In the genomic region with DNA sequence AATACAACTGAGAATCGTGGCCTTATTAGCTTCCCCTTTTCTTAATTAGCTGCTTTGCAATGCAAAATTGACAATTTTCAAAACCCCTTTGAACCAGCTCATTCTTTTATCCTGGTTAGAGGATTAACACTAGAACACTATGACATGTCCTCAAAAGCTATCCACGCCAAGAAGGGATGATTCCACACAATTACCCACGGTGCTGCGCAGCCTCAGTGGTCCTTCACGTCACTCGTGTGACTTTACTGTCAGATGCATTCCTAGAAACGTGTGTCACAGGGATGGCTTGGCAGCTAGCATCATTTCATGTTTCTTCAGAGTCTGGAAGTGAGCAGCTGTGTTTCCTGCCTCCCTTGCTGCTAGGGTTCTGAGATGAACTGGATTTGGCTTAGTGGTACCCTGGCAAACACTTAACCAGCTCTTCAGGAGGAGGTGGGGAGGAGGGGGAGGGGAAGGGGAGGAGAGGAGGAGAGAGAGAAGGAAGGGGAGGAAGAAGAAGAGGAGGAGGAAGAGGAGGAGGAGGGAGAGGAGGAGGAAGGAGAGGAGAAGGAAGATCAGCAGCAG, we compare ENCODE assay signal across 9 mouse cellular contexts.
DNase-seq lines count a peak whose midpoint lies in the region; ATAC-seq and TF ChIP-seq lines count a peak whose summit lies in the region.
"Had no signal": no experiment of that assay in that cellular context is flagged by ENCODE, and none has a peak within 500 bp of the region (broad histone marks: within the 10 kb centered on the region; RNA-seq: fewer than 3 reads in every experiment).

No protein-coding gene starts in this region.

- H3K36me3 ChIP-seq in forebrain, embryonic 11.5 days (ENCODE audit: control insufficient read depth, insufficient read depth, low read length), result no peaks in the 10 kb centered on the region
- no peaks in the 10 kb centered on the region for H3K36me3 ChIP-seq in forebrain, embryonic 13.5 days (ENCODE audit: poor library complexity, severe bottlenecking)
- no peaks in the 10 kb centered on the region for H3K36me3 ChIP-seq in heart, postnatal 0 days (replicated peaks; ENCODE audit: control insufficient read depth, insufficient read depth, low read length)
- no peaks in the 10 kb centered on the region for H3K36me3 ChIP-seq in liver, embryonic 13.5 days

- no peak overlapping the region for H3K4me2 ChIP-seq in forebrain, embryonic 11.5 days (ENCODE audit: low read depth, low read length, severe bottlenecking)
- H3K4me2 ChIP-seq in forebrain, embryonic 13.5 days, result no peak overlapping the region
- H3K4me2 ChIP-seq in heart, postnatal 0 days (ENCODE audit: low read depth, low read length), result no peak overlapping the region
- no peak overlapping the region for H3K4me2 ChIP-seq in liver, embryonic 13.5 days

- DNase-seq in forebrain, embryonic 11.5 days (ENCODE audit: low spot score), result peak; percentile 33
- DNase-seq in Patski (ENCODE audit: low read depth, low spot score), result no peak
- peak; percentile 29 for DNase-seq in heart, postnatal 0 days (ENCODE audit: low spot score)
- DNase-seq in liver, embryonic 13.5 days, result no peak
- DNase-seq in thymus, postnatal 10 days (ENCODE audit: low spot score in 2 of 2), result no peak
- DNase-seq in cerebellum, postnatal 36 days, result no peak
- DNase-seq in cerebellum, adult 9-10 months, result no peak
- DNase-seq: thymus, adult 18-20 months had no signal

- CTCF ChIA-PET in Patski (lab: Charles Lee), result interaction anchor here (1.1 kb wide), 2 partner anchors 33 to 37 kb away, joined by 3 read pairs; no protein-coding TSS in a partner anchor

- TF ChIP-seq CTCF in Patski (IDR thresholded peaks at IDR 0.05), result no peak
- TF ChIP-seq CTCF in heart, postnatal 0 days (IDR thresholded peaks at IDR 0.05; ENCODE audit: low read depth), result no peak

- no peak for TF ChIP-seq EP300 in heart, postnatal 0 days (IDR thresholded peaks at IDR 0.05; ENCODE audit: low read depth)

- H3K4me1 ChIP-seq in forebrain, embryonic 11.5 days (replicated peaks; ENCODE audit: control insufficient read depth, insufficient read depth, low read length), result peaks cover 11% of the 10 kb centered on the region; the same call in 1 of the 2 replicates
- H3K4me1 ChIP-seq in forebrain, embryonic 13.5 days, result peaks cover 19% of the 10 kb centered on the region
- H3K4me1 ChIP-seq in heart, postnatal 0 days (ENCODE audit: control insufficient read depth, insufficient read depth), result peaks cover 16% of the 10 kb centered on the region; the same call in 1 of the 2 replicates
- peaks cover 27% of the 10 kb centered on the region for H3K4me1 ChIP-seq in liver, embryonic 13.5 days (replicated peaks)

- no peak overlapping the region for H3K27ac ChIP-seq in forebrain, embryonic 11.5 days (ENCODE audit: low read depth, low read length)
- no peak overlapping the region for H3K27ac ChIP-seq in forebrain, embryonic 13.5 days
- H3K27ac ChIP-seq in heart, postnatal 0 days (ENCODE audit: low read depth), result peak overlapping the region; percentile 77
- H3K27ac ChIP-seq in liver, embryonic 13.5 days, result peak overlapping the region; percentile 73

- H3K27me3 ChIP-seq in forebrain, embryonic 11.5 days (ENCODE audit: control insufficient read depth, insufficient read depth, low read length), result no peaks in the 10 kb centered on the region
- no peaks in the 10 kb centered on the region for H3K27me3 ChIP-seq in forebrain, embryonic 13.5 days
- H3K27me3 ChIP-seq in Patski, result no peaks in the 10 kb centered on the region
- no peaks in the 10 kb centered on the region for H3K27me3 ChIP-seq in heart, postnatal 0 days (ENCODE audit: control insufficient read depth, insufficient read depth, low read length)
- no peaks in the 10 kb centered on the region for H3K27me3 ChIP-seq in liver, embryonic 13.5 days

- ATAC-seq in forebrain, embryonic 11.5 days (replicated peaks; ENCODE audit: low FRiP score), result no peak
- no peak for ATAC-seq in forebrain, embryonic 13.5 days
- ATAC-seq in Patski, result peak; percentile 12
- ATAC-seq in heart, postnatal 0 days (ENCODE audit: insufficient read depth, low read depth), result 0 out of 2 replicates have a peak, but pooled peaks have one; percentile 31
- no peak for ATAC-seq in liver, embryonic 13.5 days (ENCODE audit: low read depth)

- H3K9ac ChIP-seq in forebrain, embryonic 11.5 days (ENCODE audit: low read length), result no peak overlapping the region
- no peak overlapping the region for H3K9ac ChIP-seq in forebrain, embryonic 13.5 days
- no peak overlapping the region for H3K9ac ChIP-seq in heart, postnatal 0 days (replicated peaks; ENCODE audit: low read depth, low read length)
- H3K9ac ChIP-seq in liver, embryonic 13.5 days, result no peak overlapping the region

- no peak overlapping the region for H3K4me3 ChIP-seq in forebrain, embryonic 11.5 days (ENCODE audit: low read depth, low read length)
- H3K4me3 ChIP-seq in forebrain, embryonic 13.5 days, result no peak overlapping the region
- H3K4me3 ChIP-seq in heart, postnatal 0 days (ENCODE audit: low read depth, low read length), result no peak overlapping the region
- H3K4me3 ChIP-seq in liver, embryonic 13.5 days (replicated peaks), result no peak overlapping the region

- in situ Hi-C loops in Patski (cut with MboI; ENCODE audit: low pct_unique_long_range_greater_than_20kb), result no loop called here

- H3K9me3 ChIP-seq in forebrain, embryonic 11.5 days (ENCODE audit: control insufficient read depth, low read length), result no peaks in the 10 kb centered on the region
- H3K9me3 ChIP-seq in forebrain, embryonic 13.5 days (replicated peaks), result no peaks in the 10 kb centered on the region
- H3K9me3 ChIP-seq in heart, postnatal 0 days (replicated peaks; ENCODE audit: control insufficient read depth, low read length), result no peaks in the 10 kb centered on the region
- no peaks in the 10 kb centered on the region for H3K9me3 ChIP-seq in liver, embryonic 13.5 days (replicated peaks)

- 57% methylated on average over 7 of the region's 7 CpGs for WGBS in forebrain, embryonic 11.5 days
- 24% methylated on average over 7 of the region's 7 CpGs for WGBS in forebrain, embryonic 13.5 days
- WGBS in heart, postnatal 0 days, result 65% methylated on average over 7 of the region's 7 CpGs
- 76% methylated on average over 7 of the region's 7 CpGs for WGBS in liver, embryonic 13.5 days (ENCODE audit: insufficient replicate concordance)

- POLR2A ChIA-PET in Patski (lab: Charles Lee), result interaction anchor here (0.6 to 0.7 kb wide), 2 partner anchors 16 to 167 kb away, joined by 3 read pairs; no protein-coding TSS in a partner anchor

Comparison
In these comparisons a context has a peak if more than half of its experiments do, and no peak if none do; other contexts are left out.
1. ATAC-seq: peak in Patski (single experiment) and heart, postnatal 0 days (single experiment); none in forebrain, embryonic 11.5 days (single experiment), forebrain, embryonic 13.5 days (single experiment) and liver, embryonic 13.5 days (single experiment).
2. DNase-seq: peak in forebrain, embryonic 11.5 days (single experiment) and heart, postnatal 0 days (single experiment); none in Patski (single experiment), liver, embryonic 13.5 days (single experiment), thymus, postnatal 10 days (0 of 2), cerebellum, postnatal 36 days (0 of 2) and cerebellum, adult 9-10 months (single experiment).
3. H3K27ac ChIP-seq: peak in heart, postnatal 0 days (single experiment) and liver, embryonic 13.5 days (single experiment); none in forebrain, embryonic 11.5 days (single experiment) and forebrain, embryonic 13.5 days (single experiment).